Mouse (Mus musculus): ENCODE results near the gene Ppp1r3f.
A peak's percentile ranks its signal among the peaks of the same experiment; 100 is the strongest.

Gene Ppp1r3f

DNA sequence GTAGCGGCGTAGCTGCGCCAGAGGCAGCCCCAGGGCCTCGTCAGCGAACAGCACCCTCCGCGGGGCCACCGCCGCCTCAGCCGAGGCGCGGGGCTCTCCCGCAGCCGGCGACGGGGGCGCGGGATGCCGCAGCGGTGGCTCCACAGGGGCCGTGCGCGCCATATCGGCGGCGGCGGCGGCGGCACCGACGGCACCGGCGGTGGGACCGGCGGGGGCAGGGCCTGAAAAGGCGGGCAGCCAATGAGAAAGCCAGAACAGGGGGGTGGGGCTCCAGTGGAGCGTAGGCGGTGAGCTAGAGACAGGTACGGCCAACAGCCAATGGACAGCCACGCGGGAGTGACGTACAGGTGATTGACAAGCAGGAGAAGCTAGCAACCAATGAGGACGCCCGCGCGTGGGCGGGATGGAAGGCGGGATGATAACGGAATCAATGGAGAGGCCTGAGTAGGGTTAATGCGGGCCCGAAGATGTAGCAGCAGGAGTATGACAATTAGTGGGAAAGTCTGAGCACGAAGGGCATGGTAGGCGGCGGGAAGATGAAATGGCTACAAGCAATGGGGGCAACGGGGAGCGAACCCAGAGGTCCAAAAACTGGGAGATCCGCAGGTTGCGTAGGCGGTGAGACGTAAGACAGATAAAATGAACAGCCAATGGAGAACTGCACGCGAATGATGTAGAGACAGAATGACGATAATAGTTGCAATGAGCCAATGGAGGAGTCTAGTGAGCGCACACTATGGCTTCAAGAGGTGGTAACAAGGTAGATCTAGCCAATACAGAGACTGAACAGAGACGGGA lies at the start of gene Ppp1r3f:
TSS of gene Ppp1r3f (minus strand) at position 197 of the 798 bp plus-strand sequence.
- DNase-seq (ENCODE audit: inconsistent ontology term), result peak; percentile 97

DNA sequence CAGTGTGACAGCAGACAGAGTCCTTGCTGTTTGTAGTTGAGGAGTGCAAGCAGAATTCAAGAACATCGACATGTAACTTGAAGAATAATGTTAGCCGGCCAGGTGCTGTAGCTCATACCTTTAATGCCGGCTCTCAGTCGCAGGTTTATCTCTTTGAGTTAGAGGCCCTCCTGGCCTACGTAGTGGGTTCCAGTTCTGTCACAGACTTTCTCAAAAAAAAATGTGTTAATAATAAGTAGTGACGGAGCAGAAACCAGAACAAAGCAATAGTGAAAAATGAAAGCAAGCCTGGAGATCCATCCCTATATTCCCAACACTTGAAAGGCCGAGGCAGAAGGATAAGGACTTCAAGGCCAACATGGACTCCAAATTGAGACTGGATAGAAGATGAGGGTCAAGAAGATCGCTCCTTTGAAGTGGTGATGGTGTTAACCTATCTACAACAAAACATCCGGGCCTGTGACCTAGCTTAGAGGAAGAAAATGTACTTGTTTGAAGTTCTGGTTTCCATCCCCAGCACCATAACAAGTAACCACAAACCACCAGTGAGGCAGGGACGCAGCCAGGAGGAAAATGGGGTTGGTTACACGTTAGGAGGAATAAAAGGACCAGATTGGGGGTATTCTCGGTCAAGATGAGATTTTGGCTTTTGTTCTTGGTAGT lies 43.9 kb upstream of the Ppp1r3f start:
- DNase-seq (ENCODE audit: inconsistent ontology term), result no peak

DNA sequence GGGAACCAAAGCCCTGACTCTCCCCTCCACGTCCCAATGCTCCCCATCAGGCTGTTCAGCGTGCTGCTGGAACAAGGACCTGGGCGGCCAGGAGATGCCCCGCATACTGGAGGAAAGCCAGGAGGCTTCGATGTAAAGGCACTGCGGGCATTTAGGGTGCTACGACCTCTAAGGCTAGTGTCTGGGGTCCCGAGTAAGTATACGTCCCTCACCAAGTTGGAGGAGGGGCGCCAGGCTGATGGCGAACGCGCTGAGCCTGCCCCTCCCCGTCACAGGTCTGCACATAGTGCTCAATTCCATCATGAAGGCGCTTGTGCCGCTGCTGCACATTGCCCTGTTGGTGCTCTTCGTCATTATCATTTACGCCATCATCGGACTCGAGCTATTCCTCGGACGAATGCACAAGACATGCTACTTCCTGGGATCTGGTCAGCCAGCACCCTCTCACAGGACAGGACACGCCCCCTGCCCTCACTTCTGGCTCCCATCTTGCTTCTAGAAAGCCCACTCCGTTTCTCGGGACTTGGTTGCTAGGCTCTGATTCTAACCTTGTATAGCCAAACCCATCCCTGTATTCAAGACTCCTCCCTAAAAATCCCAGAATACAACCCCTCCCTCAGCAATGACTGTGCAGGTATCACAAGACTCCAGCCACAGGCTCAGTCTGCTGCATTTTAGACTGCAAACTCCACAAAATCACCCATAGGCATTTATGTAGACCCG lies 36.6 kb upstream of the Ppp1r3f start:
- DNase-seq (ENCODE audit: inconsistent ontology term), result no peak

DNA sequence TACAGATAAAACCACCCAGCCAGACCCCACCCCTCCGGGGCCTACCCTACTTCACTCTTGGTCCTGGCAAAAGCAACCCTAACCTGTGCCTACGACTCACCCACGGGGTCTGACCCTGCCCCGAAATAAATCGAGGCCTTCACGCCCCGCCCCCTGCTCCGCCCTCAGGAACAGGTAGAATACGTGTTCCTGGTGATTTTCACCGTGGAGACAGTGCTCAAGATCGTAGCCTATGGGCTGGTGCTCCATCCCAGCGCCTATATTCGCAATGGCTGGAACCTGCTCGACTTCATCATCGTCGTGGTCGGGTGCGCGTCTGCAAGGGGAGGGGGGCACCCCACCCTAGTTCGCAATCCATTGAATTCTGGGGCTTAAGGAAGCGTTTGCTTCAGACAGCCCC lies 36.0 kb upstream of the Ppp1r3f start:
- no peak for DNase-seq (ENCODE audit: inconsistent ontology term)

DNA sequence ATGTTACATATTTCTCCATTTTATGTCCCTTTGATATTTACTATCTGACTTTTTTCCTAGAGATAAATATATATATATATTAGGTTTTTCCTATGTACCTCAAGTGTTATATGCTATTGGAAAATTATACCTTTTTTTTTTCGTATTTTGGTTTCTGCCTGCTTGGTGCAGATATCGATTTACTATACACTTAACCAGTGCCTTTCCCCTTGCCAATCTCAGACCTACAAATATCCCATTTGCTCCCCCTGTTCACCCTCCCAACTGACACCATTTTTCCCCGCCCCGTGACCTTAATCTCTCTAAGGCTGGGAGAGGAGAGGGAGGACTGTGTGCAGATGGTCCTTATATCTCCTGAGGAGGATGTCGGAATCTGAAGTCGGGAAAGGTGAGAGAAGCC lies 32.7 kb upstream of the Ppp1r3f start, which contains the start of gene Cacna1f:
TSS of gene Cacna1f (plus strand) at position 301 of the 400 bp plus-strand sequence.
- no peak for DNase-seq (ENCODE audit: inconsistent ontology term)

DNA sequence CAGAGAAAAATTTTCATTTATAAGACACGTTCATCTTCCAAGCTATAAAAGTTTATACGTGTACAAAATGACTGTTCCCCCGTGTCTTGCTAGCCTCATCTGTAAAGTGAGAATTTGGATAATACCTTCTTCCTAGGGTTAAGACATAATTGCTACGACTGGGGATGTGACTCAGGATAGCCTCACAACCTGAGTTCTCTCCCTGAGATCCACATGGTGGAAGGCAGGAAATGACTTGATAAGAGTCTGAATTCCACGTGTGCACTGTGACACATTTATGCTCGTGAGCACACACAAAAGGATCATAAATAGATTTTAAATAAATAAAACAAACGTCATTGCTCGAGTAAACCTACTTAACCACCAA lies 31.5 kb upstream of the Ppp1r3f start:
- DNase-seq (ENCODE audit: inconsistent ontology term), result no peak

DNA sequence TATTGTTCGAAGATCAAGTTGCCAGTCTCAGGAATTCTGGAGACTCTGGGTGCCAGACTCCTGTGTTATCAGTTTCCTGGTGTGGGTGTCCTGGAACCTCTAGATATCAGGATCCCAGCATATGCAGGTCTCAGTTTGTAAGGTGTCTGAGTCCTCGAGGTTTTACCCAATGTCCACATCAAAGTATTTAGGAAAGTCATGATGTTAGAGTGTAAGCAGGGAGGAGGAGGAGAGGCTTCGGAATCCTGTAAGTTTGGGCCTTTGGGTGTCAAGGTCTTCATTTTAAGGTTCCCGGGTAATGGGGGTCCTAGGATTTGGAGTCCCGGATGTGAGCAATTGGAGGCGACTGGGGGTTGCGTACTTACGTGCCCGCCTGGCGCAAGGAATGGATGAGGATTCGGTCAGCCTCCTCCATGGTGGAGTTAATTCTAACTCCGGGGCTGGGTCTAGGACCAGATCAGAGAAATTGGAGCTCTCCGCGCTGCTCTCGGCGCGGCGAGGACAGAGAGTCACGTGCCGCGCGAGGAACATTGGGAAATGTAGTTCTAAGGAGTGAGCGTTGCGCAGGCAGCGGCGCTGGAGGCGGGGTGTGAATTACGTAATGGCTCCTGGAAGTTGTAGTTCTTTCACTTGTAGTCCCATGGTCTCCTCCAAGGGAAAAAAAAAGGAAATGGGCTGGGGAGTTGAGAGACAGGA lies 30.9 kb upstream of the Ppp1r3f start, which contains the start of gene Ccdc22:
TSS of gene Ccdc22 (minus strand) at position 639 of the 696 bp plus-strand sequence.
- DNase-seq (ENCODE audit: inconsistent ontology term), result peak; percentile 76

DNA sequence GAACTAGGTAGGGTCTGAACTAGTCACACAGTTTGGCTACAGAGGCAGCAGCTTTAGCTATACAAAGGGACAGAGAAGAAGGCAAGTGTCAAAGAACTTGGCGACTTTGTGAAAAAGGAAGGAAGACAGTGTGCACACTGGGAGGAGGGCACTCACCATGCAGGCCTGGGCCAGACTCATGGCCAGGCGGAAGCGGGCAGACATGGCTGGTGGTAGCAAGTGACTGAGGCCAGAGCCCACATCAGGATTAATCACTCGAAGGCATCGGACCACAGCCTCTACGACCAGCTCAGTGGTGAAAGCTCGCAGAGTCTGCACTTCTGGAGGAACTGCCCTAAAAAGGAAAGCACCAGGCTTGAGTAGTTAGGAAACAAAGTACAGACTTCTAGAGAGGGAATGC lies 29.9 kb upstream of the Ppp1r3f start:
- DNase-seq (ENCODE audit: inconsistent ontology term), result no peak

DNA sequence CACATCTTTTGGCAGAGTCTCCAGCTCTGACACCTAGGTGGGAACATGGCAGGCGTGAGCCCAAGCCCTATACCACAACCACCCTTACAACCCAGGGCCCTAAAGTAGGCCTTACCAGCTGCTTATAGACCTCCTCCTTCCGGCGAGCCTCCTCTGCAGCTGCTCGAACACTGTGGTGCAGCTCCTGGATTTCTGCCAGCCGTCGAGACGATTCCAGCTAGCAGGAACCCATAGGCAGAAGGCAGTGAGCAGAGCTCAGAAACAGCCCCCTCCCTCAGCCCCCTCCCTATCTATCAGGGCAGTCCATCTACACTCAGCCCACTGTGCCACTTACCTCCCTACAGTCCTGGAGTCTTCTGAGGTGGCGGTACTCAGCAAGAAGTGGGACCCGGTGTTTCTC lies 21.3 kb upstream of the Ppp1r3f start:
- no peak for DNase-seq (ENCODE audit: inconsistent ontology term)

DNA sequence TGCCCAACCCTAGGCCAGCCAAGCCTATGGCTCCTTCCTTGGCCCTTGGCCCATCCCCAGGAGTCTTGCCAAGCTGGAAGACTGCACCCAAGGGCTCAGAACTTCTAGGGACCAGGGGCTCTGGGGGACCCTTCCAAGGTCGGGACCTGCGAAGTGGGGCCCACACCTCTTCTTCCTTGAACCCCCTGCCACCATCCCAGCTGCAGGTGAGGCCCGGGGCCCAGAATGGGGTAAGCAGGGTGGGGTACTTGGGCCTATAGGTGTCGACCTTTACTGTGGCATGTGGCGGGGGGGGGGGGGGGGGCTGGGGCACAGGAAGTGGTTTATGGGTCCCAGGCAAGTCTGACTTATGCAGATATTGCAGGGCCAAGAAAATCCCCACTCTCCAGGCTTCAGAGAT lies 12.3 kb upstream of the Ppp1r3f start:
- no peak for DNase-seq (ENCODE audit: inconsistent ontology term)

DNA sequence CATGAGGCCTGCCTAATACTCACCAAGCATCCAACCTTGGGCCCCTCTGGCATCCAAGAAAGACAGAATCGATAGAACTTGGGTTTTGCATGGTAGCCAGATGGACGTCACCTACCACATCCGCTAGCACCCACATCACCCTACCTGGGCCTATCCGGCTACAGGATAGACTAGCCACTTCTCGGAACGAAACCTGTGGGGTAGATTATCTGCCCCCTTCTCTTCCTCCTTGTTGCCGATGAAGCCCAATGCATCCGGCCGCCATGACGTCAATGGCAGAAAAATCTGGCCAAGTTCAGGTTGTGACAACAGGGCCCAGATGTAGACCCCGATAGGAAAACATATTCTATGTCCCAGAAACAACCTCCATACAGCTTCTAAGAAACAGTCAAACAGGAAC lies 9.8 kb upstream of the Ppp1r3f start:
- no peak for DNase-seq (ENCODE audit: inconsistent ontology term)

DNA sequence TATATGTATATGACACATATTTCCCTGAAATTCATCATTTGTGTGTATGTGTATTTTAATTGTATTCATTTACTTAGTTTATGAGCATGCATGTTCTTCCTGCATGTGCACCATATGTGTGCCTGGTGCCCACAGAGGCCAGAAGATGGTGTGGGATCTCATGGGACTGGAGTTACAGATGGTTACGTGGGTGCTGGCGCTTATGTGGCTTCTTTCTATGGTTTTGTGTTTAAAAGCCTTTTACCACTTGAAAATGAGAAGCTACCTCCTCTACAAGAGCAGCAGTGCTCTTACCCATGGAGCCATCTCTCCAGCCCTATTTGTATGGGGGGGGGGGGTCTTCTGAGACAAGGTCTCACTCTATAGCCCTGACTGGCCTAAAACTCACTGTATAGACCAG lies 7.1 kb upstream of the Ppp1r3f start:
- DNase-seq (ENCODE audit: inconsistent ontology term), result no peak

DNA sequence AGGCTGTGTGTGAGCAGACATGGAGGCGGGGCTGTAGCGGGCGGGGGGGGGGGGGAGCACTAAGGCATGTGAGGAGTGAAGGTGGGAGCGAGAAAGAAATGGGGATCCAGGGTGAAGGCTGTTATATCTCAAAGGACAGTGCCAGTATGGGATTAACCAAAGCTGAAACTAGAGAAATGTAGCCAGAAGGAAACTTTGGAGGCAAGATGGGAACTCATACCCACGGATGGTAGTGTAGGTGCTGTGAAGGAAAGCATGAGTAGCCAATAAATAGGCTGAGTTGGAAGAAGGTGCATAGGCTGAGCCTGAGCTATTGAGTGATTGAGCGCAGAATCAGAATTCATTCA lies 775 bp upstream of the Ppp1r3f start:
- no peak for DNase-seq (ENCODE audit: inconsistent ontology term)

DNA sequence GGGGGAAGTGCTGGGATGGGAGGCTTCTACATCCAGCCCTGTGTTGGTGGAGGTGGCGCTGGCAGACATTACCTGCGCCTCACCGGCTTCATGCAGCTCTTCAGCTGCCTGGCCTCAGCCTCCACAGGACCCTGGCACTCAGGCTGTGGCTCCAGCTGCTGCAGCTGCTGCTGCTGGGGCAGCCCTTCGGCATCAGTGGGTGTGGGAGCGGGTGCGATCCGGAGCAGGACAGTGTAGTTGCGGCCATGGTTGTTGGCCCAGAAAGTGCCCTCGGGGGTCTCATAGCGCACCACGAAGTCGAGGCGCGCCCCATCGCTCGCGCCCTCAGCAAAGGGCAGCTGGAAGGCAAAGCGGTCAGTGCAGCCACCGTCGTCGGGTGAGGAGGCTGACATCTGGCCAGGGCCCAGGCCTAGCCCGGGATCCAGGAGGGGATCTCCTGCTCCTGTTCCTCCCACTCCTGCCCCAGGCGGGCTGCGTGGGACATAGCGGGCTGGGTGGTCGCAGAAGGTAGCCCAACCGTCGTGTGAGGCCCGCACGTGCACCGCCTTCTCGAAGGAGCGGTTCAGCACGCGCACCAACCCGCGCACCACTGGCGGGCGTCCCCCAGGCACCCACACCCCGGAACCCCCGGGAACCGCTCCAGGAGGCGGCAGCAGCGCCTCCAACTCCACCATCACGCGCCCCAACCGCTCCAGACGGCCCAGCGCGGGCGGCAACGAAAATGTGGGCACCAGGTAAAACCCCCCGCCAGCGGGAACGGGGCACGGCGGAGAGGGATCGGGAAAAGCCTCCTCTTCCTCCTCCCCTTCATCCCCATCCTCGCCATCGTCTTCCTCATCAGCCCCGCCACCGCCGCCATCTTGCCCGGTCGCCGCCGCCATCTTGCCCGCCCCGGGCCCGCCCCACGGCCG lies 652 bp downstream of the Ppp1r3f start, which contains the start of gene Foxp3:
TSS of gene Foxp3 (plus strand) at position 469 of the 911 bp plus-strand sequence.
- DNase-seq (ENCODE audit: inconsistent ontology term), result no peak

DNA sequence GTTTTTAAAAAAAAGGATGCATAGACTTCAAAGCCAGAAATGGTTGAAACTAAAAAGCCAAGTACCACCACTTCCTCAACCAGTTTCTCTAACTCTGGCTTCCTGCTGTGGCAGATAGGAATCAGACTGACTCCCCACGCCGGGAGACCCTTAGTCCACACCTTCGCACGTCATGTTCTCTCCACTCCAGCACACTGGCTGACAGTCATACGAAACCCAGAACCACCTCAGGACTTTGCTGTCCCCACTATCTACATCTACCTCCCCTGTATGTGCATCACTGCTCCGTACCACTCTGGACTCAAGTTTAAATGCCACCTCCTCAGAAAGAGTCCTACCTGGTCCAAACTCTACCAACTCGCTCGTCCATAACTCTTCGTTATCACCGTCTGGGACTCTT lies 1.6 kb downstream of the Ppp1r3f start:
- DNase-seq (ENCODE audit: inconsistent ontology term), result no peak

DNA sequence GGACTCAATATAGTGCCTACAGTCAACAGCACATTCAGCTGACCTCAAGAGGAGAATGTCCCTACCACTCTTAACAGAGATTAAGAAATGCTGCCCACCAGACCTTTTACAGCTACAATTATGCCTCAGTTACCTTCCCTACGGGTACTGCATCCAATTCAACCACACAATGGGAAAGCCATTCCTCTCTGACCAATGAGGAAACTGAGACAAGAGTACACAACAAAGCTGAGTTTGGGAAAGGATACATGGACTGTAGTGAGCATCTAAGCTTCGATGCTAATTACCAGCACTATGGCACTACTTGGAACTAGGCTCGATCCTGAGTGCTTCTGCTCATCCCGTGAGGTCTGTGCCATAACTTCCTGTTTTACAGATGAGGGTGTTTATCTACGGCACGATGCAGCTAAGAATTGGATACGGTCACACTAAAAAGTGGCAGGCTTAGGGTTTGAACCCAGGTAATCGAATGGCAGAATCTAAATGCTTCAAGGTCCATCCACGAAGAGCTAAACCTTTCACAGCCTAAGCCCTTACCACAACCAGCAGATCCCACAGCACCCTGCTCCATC lies 2.4 kb downstream of the Ppp1r3f start:
- DNase-seq (ENCODE audit: inconsistent ontology term), result no peak

DNA sequence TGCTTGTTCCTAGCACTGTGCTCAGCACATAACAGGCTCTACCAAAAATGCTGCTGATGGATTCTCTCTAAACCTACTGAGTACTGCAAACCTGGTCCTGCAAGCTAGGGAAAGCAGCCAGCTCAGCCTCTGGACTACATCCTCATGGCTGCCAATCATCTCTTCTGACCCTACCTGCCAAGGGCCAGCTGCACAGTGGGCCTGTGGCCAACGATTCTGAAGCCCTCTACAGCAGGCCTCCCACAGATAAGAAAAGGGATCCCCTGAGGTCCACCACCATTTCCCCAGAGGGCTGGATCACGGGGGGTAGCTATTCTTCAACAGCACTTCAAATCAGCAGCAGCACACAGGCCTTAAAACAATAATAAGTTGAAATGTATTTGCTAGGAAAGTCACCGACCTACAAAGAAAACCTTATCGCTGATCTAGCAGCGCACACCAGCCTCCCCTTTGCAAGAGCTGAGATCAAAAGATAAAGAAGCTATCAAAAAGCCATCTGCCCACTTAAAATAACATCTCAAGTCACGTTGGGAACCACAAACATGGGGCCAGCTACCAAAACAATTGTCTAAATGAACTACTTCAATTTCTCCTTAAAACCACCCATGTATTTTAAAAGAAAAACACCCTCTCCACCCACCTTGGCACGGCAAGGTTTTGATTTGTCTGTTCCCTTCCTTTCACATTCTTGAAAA lies 3.5 kb downstream of the Ppp1r3f start:
- DNase-seq (ENCODE audit: inconsistent ontology term), result no peak

DNA sequence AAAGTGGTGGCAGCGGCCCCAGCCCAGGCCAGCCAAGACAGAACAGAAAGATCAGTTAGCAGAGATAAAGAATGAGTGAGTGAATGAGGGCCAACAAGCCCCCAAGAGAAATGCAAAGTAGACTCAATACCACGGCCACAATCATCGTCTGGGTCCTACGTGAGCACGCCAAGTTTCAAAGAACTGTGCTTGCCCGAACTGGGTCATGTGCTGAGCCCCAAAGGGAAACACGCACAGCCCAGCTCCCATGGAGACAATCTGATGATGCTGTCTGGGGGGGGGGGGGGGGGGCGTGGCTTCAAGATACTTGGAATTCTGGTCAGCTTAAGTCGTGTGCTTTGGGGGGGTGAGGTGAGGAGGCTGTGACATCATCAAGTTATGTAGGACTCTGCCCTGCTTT lies 6.6 kb downstream of the Ppp1r3f start:
- no peak for DNase-seq (ENCODE audit: inconsistent ontology term)

DNA sequence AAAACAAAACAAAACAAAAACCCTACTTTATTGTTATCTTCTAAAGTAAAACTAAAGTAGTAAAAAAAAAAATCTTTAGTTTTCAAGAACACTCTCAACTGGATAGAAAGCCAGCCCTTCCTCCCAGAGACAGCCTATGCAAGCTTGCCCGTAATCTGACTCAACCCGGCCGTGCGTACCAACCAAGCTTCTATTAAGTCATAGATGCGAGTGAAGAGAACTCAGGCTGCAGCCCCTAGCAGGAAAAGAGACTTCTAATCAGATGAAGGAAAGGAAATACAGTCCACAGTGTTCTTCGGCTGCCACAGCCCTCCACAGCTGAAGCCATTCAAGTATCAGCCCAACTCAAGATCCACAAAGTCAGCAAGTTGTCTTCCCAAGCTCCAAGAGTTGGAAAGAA lies 7.7 kb downstream of the Ppp1r3f start:
- no peak for DNase-seq (ENCODE audit: inconsistent ontology term)

DNA sequence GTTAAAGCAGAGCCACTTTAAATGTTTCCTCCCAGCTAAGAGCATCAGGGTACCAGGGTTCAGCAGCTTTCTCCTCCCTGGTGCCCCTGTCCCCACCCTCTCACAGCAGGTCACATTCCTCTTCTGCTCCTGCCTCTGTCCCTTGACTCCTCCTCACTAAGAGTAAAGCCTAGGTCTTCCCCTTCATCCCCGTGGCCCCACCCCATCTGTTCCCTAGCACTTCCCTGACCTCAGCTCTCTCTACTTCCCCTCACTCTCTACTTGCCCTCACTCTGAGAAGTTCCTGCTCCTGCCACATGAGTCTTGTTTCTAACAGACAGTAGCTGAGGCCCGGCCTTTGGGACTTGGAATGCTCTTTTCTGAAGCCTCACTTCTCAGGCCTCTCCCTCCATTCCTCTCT lies 11.0 kb downstream of the Ppp1r3f start:
- no peak for DNase-seq (ENCODE audit: inconsistent ontology term)

Data from Muller cell, postnatal 12 days (primary cell).